Mouse (Mus musculus) heart, adult 18-20 months (tissue): ENCODE results near the gene Pgm2l1. TPM values are rescaled to one million over a fixed set of nuclear protein-coding genes. Genes with fewer than 3 reads are reported as not detected.

ENCODE experiments used
- DNase-seq, 2 experiments: peaks; one replicate each; pipeline ENCODE4 v3.0.0; 2021 to 2022; ENCODE audit warnings: mixed read lengths in 1 of 2
- long read RNA-seq, 2 experiments: library from polyadenylated mRNA; stranded (forward); transcript quantifications; one replicate each; pipeline ENCODE4 v2.0.0; 2021
- total RNA-seq, 2 experiments: library from RNA; stranded (reverse); gene quantifications; 2 replicates each; pipeline ENCODE4 v1.2.3; 2021

Pgm2l1 gene
- 1 to 10 TPM; 6.3 to 7.0 TPM for total RNA-seq
- long read RNA-seq, experiment 1, partial matches to known transcripts: 0 of 2 reads
- long read RNA-seq, experiment 1, other reads (novel, unspliced or antisense): 2 of 2 reads
- long read RNA-seq, experiment 2: 0 reads

DNA sequence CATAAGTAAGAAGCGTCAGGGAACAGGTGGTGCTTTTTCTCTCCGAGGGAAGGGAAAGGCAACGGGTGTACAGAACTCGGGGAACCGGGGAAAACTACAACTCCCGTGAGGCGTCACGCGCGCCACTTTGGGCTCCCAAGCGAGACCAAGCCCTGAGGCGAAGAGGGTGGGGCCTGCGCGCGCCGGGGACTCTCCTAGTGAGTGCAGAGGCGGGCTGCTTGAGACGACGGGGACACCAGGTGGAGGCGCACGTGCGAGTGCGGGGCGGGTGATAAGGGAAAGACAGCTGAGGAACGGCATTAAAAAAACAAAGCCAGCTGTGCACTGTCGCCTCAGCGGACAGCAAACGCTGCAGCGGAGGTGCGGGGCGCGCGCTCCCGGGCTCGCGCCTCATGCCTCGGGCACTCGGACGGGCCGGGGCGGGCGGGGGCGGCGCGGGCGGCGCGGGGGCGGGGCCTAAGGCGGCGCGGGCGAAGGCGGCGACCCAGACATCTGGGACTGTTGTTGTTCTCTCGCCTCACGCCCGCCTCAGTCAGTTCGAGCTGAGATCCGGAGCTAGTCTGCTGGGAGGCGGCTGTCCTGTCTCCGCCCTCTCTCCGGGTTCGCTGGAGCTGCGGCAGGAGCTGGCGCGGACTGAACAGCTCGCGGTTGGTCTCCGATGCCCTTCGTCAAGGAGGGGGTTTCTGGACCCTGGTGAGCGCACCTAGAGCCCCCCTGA is at the start of gene Pgm2l1:
Gene Pgm2l1 (plus strand): TSS at position 237 of the 718 bp plus-strand sequence.
- DNase-seq: peak; percentile 98

DNA sequence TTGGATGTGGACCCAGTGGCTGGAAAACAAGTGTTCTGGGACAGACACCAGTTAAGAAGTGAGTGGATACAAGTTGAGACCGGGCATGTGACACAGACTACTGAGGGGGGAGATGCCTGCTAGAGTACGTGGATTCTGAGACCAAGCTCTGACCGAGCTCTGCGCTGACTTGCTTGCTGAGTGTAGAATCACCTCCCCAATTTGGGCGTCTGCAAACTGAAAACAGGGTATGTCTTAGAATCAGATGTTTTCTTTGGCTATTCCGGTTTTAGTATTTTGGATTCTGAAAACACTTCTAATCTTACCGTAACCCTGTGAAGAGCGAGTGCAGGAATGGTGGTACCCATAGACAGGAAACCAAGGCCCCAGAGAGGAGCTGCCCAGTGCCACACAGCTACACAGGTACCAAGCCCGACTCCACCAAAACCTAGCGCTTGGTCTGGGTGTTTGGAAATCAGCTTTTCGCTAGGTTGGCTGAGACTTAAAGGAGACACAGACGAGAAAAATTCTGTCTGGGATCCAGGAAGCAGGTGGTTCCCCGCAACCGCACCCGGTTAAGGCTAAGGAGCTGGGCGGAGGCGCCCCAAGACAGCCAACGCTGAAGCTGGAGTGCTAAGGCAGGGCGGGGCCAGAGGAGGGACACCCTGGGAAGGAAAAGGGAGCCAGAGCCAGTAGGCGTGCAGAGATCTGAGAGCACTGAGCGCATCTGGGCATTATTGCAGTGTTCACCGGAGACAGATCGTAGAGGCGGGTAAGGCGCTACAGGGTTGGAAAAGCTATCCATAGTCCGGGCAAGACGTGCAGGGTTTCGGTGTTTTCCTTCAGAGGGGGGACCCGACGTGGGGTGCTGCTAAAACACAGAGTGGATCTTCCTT is 48.9 kb upstream of the Pgm2l1 start:
- DNase-seq: peak; percentile 64 to 75

DNA sequence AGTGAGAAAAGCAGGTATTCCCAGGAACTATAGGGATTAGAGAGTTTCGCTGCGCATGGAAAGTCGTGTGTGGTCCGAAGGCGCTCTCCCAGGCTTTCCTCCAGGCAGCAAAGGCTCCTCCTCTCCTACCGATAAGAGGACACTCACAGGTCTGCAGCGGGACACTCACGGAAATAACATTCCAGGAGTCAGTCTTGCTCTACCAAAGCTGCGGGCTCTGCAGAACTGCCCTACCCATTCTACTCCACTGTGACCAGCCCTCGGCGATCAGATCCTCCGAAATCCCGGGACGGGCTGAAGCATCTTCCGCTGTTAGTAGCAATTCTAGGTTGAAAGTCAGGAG is 48.3 kb upstream of the Pgm2l1 start:
- DNase-seq: peak in 1 of 2 experiments; percentile 28

DNA sequence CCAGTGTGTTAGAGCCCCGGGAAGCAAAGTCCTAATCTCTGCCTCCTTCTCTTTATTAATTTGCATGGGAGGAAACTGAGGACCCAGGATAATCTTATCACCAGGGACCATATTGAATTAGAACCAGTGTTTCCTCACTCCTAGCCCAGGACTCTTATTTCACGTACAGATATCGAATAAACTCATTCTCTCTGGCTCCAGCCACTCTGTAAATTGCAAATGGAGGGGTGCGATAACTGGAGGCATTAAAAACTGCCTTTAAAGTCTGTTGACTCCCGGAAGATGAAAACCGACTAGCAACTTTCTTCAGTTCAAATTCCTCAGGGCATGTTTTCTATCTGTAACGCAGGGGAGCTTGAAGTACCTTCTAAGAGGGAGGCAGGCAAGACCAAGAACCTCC is 47.8 kb upstream of the Pgm2l1 start:
- no peak for DNase-seq

DNA sequence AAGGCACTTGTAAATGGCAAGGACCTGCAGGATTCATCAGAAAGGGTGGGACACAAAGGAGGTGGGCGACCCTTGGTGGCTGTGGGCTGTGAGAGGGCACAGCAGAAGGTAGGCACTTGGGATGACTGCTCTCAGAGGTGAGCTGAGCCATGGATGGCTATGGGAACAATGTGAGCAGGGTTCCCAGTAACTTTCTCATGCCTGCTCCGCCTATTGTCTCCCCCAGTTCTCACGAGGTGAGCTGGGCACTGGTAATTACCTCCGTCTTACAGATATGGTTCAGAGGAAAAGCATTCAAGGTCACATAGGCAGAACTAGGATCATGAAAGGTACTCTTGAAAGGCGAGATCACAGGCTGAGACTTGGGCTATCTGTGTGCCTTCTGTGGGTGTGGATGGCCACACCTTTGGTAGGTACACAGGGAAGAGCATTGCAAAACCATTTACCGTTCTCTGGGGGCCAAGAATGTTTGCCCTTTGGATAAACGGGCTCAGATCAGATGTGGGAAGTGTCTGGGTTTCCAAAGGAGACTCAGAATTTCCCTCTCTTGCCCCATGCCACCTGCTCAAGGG is 47.3 kb upstream of the Pgm2l1 start:
- DNase-seq: no peak

DNA sequence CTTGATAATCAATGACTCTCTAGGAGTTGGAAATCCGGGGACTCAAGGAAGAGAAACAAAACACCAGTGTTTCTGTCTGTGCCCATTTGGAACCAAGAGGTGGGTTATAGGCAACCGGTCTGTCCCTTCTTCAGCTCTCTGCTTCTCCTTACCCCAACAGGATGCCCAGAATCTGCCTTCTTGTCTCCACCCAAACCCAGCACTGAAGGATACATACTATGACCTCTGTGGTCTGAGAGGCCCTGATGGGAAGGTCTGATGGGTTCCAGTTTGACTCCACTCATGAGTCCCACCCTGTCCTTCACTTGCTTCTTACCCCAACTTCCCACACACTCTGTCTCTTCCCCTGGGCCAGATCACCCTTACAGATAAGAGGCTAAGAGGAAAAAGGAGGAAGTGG is 46.0 kb upstream of the Pgm2l1 start:
- DNase-seq: no peak

DNA sequence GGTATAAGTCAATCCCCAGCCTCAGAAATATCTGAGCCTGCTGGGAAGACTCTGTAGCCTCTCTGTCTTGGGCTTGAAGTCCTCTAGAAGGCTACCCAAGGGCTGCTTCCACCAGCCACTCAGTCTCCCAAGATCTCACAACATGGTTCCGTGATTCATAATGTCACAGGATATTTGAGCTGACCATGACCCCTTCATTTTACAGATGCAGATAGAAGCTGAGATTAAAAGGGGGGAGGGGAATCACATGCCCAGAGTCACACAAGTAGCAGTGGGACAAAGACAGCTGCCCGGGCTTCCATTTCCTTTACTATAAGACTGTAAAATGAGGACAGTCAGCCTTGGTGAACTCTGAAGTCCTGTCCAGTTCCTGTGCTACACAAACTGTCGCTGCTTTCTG is 45.6 kb upstream of the Pgm2l1 start:
- no peak for DNase-seq

DNA sequence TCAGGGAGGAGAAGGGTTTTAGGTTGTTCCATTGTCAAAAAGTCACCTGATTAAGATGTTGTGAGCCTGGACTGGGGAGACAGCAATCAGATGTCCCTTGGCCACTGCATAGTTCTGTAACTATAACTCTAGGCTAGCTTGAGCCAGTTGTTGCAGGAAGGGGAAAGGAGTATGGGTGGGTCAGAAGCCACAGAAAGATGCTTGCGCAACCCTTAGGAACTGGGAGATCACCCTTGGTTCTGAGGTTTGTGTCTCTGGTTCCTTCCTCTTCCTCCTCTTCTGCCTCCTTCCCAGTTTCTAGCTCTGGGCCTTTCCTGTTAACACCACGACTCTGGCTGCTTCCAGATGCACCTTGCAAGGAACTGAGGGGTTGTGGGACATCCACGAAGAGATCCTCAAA is 44.8 kb upstream of the Pgm2l1 start:
- peak in 1 of 2 experiments; percentile 54 for DNase-seq

DNA sequence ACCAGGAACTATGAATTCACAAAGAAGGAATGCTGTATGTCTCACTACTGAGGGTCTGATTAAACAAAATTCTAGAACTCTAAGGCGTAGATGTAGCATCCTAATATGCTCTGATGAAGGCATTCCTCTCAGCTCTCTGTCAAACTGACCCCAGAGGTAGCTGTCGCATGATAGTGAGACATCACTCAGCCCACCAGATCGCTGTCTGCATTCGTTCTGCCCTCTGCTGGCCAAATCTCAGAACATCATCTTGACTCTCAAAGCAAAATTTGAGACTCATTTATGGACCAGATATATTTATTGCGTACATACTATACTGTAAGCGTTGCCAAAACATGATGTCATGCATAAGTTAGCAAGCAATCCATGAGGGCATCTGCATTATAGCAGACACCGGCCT is 39.6 kb upstream of the Pgm2l1 start:
- DNase-seq: peak; percentile 26 to 69

DNA sequence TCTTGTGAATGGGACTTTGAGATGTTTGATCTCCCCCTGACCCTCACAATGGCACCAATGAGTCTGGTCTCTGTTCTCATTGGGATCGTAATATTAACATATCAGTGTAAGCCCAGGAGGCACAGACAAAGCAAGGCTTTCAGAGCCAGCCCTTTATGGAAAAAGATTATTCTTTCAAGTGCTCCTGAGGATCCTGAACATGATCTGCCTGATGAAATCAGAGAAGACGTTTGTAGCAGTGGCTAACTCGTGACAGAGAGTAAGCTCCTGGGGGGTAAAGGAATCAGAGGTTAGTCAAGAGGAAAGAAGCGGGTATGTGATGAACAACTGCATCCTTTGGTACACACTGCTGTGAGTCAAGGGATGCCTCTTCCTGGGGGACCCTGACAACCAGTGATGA is 37.0 kb upstream of the Pgm2l1 start:
- no peak for DNase-seq

DNA sequence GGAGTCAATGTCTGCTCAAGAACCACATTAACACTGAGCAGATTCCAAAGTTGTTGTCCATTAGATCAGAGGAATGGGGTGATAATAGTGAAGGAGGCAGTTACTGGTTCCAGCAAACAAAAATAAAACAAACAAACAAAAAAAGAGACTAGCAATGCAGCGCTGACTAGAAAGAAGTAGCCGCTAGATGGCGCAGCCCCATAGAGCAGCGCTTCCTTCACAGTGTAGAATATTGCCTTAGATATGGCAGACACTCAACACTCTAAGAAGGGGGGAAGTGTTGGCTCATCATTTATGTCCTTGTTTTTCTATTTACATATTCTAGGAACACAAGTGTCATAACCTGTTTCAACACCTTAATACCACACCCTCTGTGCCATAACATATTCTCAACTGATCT is 36.4 kb upstream of the Pgm2l1 start:
- peak; percentile 42 to 78 for DNase-seq

DNA sequence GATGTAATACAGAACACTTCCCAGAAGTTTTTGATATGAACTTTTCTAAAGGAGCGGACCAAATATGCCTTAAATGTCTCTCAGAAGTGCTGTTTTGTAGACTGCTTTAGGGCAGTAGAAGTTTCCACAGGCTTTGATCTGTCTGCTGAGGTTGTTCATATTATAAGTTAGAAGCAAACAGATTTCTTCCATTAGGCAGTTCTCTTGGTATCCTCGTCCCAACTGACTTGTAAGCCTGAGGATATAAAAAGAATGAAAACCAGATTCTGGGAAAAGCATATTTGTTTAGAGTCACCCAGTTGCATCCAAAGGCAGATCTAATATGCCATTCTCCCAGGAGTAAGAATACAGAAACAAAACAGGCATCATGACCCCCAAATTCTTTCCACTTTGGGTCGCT is 26.0 kb upstream of the Pgm2l1 start:
- no peak for DNase-seq

DNA sequence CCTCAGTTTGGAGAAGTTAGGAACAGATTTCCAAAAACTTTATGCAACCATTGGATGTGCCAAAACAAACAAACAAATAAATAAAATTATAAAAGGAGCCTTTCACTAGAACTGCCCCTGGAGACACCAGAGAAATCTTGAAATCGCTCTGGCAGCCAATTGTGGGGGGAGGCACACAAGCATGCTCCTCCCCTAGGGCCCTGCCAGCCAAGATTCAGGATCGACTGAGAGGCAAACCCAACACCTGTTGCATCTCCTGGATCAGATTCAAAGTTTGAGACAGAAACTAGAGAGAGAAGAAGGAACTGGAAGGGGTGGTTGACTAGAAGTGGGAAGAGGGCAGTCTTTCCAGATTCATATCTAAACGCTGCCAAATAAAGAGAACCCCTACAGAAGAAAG is 23.6 kb upstream of the Pgm2l1 start:
- DNase-seq: no peak

DNA sequence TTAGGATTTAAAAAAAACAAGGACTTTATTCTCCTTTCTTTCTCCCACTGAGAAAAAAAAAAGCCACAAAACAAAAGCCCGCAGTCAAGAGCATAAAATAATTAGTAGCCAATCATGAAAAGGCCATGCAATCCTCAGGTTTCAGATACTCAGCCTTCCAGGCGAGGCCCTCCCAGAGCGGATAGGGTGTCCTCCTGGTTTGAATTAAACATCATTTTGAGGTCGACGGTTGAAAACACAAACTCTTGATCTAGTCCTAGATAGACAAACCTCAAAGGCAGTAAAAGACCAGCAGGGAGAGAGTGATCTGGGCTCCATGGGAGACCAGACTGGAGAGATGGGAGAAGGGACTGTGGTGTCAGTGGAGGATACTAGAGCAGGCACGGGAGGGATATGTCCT is 22.3 kb upstream of the Pgm2l1 start:
- DNase-seq: no peak

DNA sequence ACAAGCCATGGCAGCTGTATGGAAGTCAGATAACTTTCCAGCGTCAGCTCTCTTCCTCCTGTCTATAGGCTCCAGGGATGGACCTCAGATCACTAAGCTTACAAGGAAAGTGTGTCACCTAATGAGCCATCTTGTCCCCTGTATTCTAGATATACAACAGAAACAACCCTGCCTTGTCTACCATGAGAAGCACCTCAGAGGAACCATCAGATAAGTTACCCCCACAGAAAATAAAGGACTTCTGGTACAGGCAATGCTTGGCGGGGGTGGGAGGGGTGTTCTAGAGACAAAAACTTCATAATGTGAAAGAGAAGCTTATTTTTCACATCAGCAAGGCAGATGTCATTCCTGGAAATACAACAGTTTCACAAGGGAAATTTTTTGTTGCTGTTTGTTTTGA is 21.1 kb upstream of the Pgm2l1 start:
- no peak for DNase-seq

DNA sequence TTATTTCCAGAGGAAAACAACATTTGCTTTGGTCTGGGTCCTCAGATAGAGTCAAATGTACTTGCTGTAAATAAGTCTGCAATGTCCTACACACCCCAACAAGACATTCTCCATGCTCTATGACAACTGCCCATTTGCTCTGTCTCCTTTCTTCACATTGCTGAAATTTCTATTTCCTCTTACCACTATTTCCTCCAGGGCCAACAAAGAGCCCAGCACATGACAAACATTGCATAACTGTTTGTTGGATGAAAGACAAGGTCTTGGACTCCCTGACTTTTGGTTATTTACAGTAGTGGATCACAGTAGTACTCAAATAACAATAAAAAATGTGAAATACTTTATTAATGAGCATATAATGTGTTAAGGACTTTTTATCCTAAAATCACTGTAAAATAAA is 19.3 kb upstream of the Pgm2l1 start:
- peak; percentile 26 to 30 for DNase-seq

DNA sequence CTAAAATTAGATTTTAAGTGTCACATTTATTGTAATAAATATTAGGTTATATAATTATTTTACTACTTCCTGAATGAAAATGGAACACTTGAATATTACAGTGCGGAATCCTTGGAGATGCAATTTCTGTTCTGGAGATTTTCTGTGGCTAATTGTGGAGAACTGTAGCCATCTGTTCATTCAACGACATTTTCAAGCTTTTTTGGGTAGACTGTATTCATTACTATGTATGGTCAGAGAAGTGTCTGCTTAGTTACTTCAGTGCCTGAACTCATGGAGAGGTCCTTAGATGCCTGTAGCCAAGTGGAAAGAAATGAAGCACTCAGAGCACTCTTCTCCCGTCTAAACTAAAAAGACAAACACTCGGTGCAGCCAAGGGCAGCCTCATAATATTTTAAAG is 12.9 kb upstream of the Pgm2l1 start:
- no peak for DNase-seq

DNA sequence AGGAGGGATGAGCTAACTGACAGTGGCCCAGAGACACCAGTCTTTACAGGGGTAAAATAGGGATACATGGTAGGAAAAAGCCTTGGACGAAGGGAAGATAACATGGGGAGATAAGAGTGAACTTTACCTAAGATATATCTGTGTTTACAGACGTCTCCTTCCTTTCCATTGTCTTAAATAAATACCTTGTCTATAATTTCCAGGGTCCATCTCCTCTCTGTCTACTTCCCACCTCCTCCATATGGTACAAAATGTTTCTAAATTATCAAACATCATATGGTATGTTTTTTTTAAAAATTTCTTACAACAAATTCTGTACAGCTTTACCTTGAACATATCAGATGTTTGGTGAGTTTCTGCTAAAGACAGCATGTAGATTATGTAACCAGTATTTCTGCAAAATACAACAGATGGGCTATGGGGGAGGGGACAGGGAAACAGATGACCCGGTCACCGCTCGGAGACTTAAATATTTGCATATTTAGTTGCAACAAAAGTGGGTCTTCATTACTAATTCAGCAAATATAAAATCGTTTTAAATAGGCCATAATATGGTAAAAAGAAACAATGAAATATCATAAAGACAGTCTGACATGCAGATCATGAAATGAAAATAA is 12.0 kb upstream of the Pgm2l1 start:
- no peak for DNase-seq

DNA sequence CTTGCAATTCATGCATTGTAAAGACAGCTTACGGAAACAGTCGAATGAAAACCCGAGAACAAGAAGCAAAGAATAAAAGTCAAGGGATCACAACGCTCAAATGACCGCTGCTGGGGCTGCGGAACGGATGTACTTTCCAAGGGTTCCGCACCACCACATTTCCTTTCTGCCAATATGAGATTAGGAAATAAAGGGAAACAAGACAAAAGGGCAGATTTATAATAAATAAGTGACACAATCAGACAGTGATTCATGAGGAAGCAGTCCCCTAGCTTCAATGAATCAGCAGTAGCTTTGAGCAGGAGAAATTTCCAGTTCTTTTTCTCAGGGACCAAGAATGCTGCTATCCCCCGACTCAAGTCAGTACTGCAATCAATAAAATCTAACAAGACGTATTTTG is 11.2 kb upstream of the Pgm2l1 start:
- DNase-seq: peak in 1 of 2 experiments; percentile 7

DNA sequence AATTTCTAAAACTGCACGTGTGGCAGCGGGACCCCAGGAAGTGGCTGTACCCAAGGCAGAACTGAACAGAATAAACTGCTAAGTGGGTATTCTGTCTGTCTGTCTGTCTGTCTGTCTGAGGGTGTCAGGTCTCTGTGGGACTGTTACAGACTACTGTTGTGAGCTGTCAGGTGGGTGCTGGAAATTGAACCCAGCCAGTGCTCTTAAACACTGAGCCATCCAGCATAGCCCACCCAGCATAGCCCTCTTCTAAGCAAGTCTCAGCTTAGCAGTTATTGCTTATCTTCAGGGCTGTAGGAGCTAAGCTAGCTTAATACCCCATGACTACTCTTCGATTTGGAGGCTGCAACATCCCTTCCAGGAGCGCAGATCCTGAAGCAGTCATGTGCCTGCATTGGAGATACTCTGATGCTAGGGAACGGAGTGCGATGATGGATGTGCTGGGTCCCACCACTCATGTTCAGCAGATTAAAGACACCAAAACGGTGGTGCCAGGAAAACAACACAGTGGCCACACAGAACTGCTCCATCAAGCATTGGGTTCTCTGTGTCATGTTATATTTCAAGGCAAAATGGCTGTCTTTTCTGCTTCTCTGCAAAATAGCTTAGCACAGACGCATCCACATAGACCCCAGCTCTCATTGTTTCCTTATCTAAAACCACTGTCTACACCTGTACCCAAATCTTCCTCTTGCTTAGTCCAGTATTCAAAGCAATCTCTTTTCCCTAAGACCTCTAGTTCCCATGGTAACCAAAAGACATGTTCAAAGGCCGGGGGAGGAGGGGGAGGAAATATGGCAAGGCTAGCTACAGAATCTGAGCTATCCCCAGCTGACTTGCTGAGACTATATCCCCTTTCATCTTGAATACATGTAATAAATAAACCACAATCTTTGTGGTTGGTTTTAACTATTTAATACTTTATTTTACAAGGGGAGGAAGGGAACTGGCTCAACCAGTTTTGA is 10.3 kb upstream of the Pgm2l1 start:
- DNase-seq: no peak

DNA sequence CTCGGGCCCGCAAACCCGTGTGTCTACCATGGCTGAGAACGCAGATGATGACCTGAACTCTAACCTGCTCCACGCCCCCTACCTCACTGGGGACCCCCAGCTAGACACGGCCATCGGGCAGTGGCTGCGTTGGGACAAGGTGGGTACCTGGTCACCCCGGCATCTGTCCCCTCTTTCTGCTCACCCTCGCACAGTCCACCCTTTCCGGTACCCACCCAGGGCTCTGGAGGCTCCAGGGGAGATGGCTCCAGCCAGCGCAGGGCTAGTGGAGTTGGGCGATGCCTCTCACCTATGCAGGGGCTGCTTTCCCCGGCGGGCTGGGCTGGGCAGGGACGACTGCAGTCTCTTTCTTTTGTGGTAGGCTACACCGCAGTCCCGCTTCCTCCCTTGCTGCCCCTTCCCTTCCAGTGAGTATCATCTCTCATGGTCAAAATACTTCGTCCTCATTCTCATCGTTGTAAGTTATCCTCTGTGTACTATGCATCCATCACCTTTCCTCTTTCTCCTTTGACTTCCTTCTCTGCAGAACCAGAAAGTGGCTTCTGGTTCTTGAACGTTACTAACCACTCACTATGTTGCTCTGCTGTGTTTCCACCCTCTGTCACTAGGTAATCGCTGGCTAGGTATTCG is 817 bp downstream of the Pgm2l1 start:
- DNase-seq: no peak
